8 mouse cellular contexts compared by ENCODE assay signal in genomic region chr10:43581260-43581659, GRCm38 (mm10). TPM values are rescaled to one million over a fixed set of nuclear protein-coding genes. Genes with fewer than 3 reads are reported as not detected.
DNase-seq lines count a peak whose midpoint lies in the region; ATAC-seq and TF ChIP-seq lines count a peak whose summit lies in the region.

No protein-coding gene starts in this region.

- intact Hi-C loops in left cerebral cortex, postnatal 25 days (cut with DNase I) = no loop called here

- H3K4me1 ChIP-seq in neural tube, embryonic 11.5 days (ENCODE audit: control insufficient read depth, insufficient read depth, low read length) = peaks cover 4% of the 10 kb centered on the region; the same call in 1 of the 2 replicates
- H3K4me1 ChIP-seq in forebrain, embryonic 10.5 days = peaks cover 48% of the 10 kb centered on the region
- H3K4me1 ChIP-seq in limb, embryonic 14.5 days (ENCODE audit: control insufficient read depth, insufficient read depth, low read length) = peaks cover 3% of the 10 kb centered on the region

- no peak for TF ChIP-seq POLR2A in limb, embryonic 14.5 days (IDR thresholded peaks at IDR 0.05; ENCODE audit: borderline replicate concordance, extremely low read depth, insufficient read depth, insufficient read length)

- 70% methylated on average over 3 of the region's 3 CpGs for WGBS in neural tube, embryonic 11.5 days
- WGBS in forebrain, embryonic 10.5 days = 66% methylated on average over 3 of the region's 3 CpGs
- 59% methylated on average over 3 of the region's 3 CpGs for WGBS in limb, embryonic 14.5 days

- H3K9ac ChIP-seq in neural tube, embryonic 11.5 days (ENCODE audit: low read length) = peak overlapping the region; percentile 98
- H3K9ac ChIP-seq in limb, embryonic 14.5 days (ENCODE audit: low read depth, low read length, severe bottlenecking) = peak overlapping the region; percentile 96

- peak overlapping the region; percentile 88 for H3K4me3 ChIP-seq in neural tube, embryonic 11.5 days (ENCODE audit: low read depth, low read length)
- H3K4me3 ChIP-seq in forebrain, embryonic 10.5 days = peak overlapping the region; percentile 75
- H3K4me3 ChIP-seq in limb, embryonic 14.5 days (replicated peaks; ENCODE audit: low read length) = peak overlapping the region; percentile 65

- DNase-seq in neural tube, embryonic 11.5 days (ENCODE audit: low spot score) = peak; percentile 17
- no peak for DNase-seq in neural tube, embryonic 10.5 days (ENCODE audit: extremely low spot score, low spot score)
- DNase-seq in forebrain, embryonic 10.5 days (ENCODE audit: extremely low spot score, low spot score) = no peak
- DNase-seq in limb, embryonic 14.5 days (ENCODE audit: low spot score) = no peak
- peak; percentile 44 for DNase-seq in splenic B cell, adult 2 months (ENCODE audit: low read depth, low spot score)
- DNase-seq in left cerebral cortex, postnatal 25 days (ENCODE audit: low spot score in 2 of 2) = no peak
- no peak for DNase-seq in cerebellum, postnatal 4 days (ENCODE audit: low spot score in 2 of 2)
- no peak for DNase-seq in layer of hippocampus, postnatal 14 days (ENCODE audit: low spot score in 2 of 2)

- peak overlapping the region; percentile 99 for H3K27ac ChIP-seq in neural tube, embryonic 11.5 days (ENCODE audit: low read depth, low read length)
- peak overlapping the region; percentile 96 for H3K27ac ChIP-seq in forebrain, embryonic 10.5 days
- H3K27ac ChIP-seq in limb, embryonic 14.5 days (replicated peaks; ENCODE audit: low read depth, low read length) = peak overlapping the region; percentile 100

- no peaks in the 10 kb centered on the region for H3K9me3 ChIP-seq in neural tube, embryonic 11.5 days (ENCODE audit: control insufficient read depth, low read length)
- H3K9me3 ChIP-seq in forebrain, embryonic 10.5 days = no peaks in the 10 kb centered on the region
- H3K9me3 ChIP-seq in limb, embryonic 14.5 days (ENCODE audit: control insufficient read depth, low read length) = no peaks in the 10 kb centered on the region

- H3K4me2 ChIP-seq in neural tube, embryonic 11.5 days (ENCODE audit: low read depth) = peak overlapping the region; percentile 85
- H3K4me2 ChIP-seq in limb, embryonic 14.5 days (replicated peaks; ENCODE audit: low read depth, low read length, severe bottlenecking) = peak overlapping the region; percentile 85

- peaks cover 7% of the 10 kb centered on the region for H3K36me3 ChIP-seq in neural tube, embryonic 11.5 days (ENCODE audit: control insufficient read depth, insufficient read depth, low read length)
- peaks cover 43% of the 10 kb centered on the region for H3K36me3 ChIP-seq in forebrain, embryonic 10.5 days (replicated peaks)
- peaks cover 27% of the 10 kb centered on the region for H3K36me3 ChIP-seq in limb, embryonic 14.5 days (ENCODE audit: control insufficient read depth, insufficient read depth, low read length)
- no peaks in the 10 kb centered on the region for H3K36me3 ChIP-seq in splenic B cell, adult 2 months (ENCODE audit: control insufficient read depth, insufficient read depth, low read length, poor library complexity, severe bottlenecking)

- no peak for ATAC-seq in neural tube, embryonic 11.5 days (ENCODE audit: insufficient read depth, low FRiP score, low TSS enrichment)
- no peak for ATAC-seq in limb, embryonic 14.5 days (ENCODE audit: low FRiP score, low read depth)

- no peaks in the 10 kb centered on the region for H3K27me3 ChIP-seq in neural tube, embryonic 11.5 days (ENCODE audit: control insufficient read depth, insufficient read depth, low read length)
- H3K27me3 ChIP-seq in forebrain, embryonic 10.5 days (ENCODE audit: poor library complexity, severe bottlenecking) = peaks cover 16% of the 10 kb centered on the region
- no peaks in the 10 kb centered on the region for H3K27me3 ChIP-seq in limb, embryonic 14.5 days (ENCODE audit: control insufficient read depth, insufficient read depth, low read length)
- no peaks in the 10 kb centered on the region for H3K27me3 ChIP-seq in splenic B cell, adult 2 months (ENCODE audit: control insufficient read depth, insufficient read depth, low read length, poor library complexity, severe bottlenecking)

RNA-seq across cellular contexts. Expression of gene Cd24a, which starts 3.2 kb away (rescaled TPM):
- polyA plus RNA-seq in neural tube, embryonic 11.5 days (2014; fragmentation: Nextera tagmentation; extraction: Ambion mirVana) = 698 and 708 TPM in 2 replicates
- 183 and 206 TPM in 2 replicates for polyA plus RNA-seq in forebrain, embryonic 10.5 days (2016; fragmentation: Nextera tagmentation; extraction: Ambion mirVana)
- 335 and 359 TPM in 2 replicates for polyA plus RNA-seq in limb, embryonic 14.5 days (2012; rRNA removed)
- polyA plus RNA-seq in limb, embryonic 14.5 days (2014; fragmentation: Nextera tagmentation; extraction: Ambion mirVana) = 268 and 314 TPM in 2 replicates
- 10 to 100 TPM; 12.0 to 12.7 TPM for total RNA-seq in left cerebral cortex, postnatal 25 days (2021)
- 10 to 100 TPM; 31.0 to 42.0 TPM for total RNA-seq in layer of hippocampus, postnatal 14 days (2021)

RNA-seq across cellular contexts. Expression of gene 1700021F05Rik, which starts 40.5 kb away (rescaled TPM):
- polyA plus RNA-seq in neural tube, embryonic 11.5 days (2014; fragmentation: Nextera tagmentation; extraction: Ambion mirVana) = 59.8 and 63.0 TPM in 2 replicates
- polyA plus RNA-seq in forebrain, embryonic 10.5 days (2016; fragmentation: Nextera tagmentation; extraction: Ambion mirVana) = 63.6 and 64.3 TPM in 2 replicates
- polyA plus RNA-seq in limb, embryonic 14.5 days (2012; rRNA removed) = 21.1 and 24.0 TPM in 2 replicates
- polyA plus RNA-seq in limb, embryonic 14.5 days (2014; fragmentation: Nextera tagmentation; extraction: Ambion mirVana) = 57.6 and 61.4 TPM in 2 replicates
- total RNA-seq in left cerebral cortex, postnatal 25 days (2021) = 10 to 100 TPM; 42.5 to 42.8 TPM
- total RNA-seq in layer of hippocampus, postnatal 14 days (2021) = 10 to 100 TPM; 49.0 to 49.1 TPM

RNA-seq across cellular contexts. Expression of gene Gm9803, which starts 57.4 kb away (rescaled TPM):
- polyA plus RNA-seq in neural tube, embryonic 11.5 days (2014; fragmentation: Nextera tagmentation; extraction: Ambion mirVana) = 12.9 and 13.7 TPM in 2 replicates
- 9.4 and 12.7 TPM in 2 replicates for polyA plus RNA-seq in forebrain, embryonic 10.5 days (2016; fragmentation: Nextera tagmentation; extraction: Ambion mirVana)
- polyA plus RNA-seq in limb, embryonic 14.5 days (2012; rRNA removed) = 4.6 and 28.3 TPM in 2 replicates
- polyA plus RNA-seq in limb, embryonic 14.5 days (2014; fragmentation: Nextera tagmentation; extraction: Ambion mirVana) = 12.7 and 14.4 TPM in 2 replicates
- total RNA-seq in left cerebral cortex, postnatal 25 days (2021) = 10 to 100 TPM in 1 of 2 experiments, not detected in 1; 11.6 TPM
- 10 to 100 TPM in 1 of 2 experiments, not detected in 1; 10.7 TPM for total RNA-seq in layer of hippocampus, postnatal 14 days (2021)

Comparison
In these comparisons a context has a peak if more than half of its experiments do, and no peak if none do; other contexts are left out.
1. DNase-seq: peak in neural tube, embryonic 11.5 days (single experiment) and splenic B cell, adult 2 months (single experiment); none in neural tube, embryonic 10.5 days (single experiment), forebrain, embryonic 10.5 days (single experiment), limb, embryonic 14.5 days (single experiment), left cerebral cortex, postnatal 25 days (0 of 2), cerebellum, postnatal 4 days (0 of 2) and layer of hippocampus, postnatal 14 days (0 of 2).
2. Peak in every context shown above with its lines, with median percentiles within 50 percentile points of each other: H3K27ac ChIP-seq and H3K4me3 ChIP-seq.